Mouse (Mus musculus) embryonic fibroblast, embryonic 13.5 days (primary cell): ENCODE results near the gene Nbr1.

Experiments used
- CTCF ChIP-seq: IDR thresholded peaks from 2 replicates; pipeline ENCODE4 v1.5.1; 2011; ENCODE audit warnings: mild to moderate bottlenecking, control low read depth, low read length, moderate library complexity, borderline replicate concordance; ENCODE audit not compliant: insufficient read depth
- POLR2A ChIP-seq: IDR thresholded peaks from 2 replicates; pipeline ENCODE4 v1.6.1; 2011; ENCODE audit warnings: low read depth, mild to moderate bottlenecking, control low read depth, low read length, moderate library complexity

- TF ChIP-seq CTCF (no peak), POLR2A (no peak)
Observed at GRCm38 (mm10) chr11:101507090-101507489, 44.9 kb upstream of the Nbr1 start.
